Mouse (Mus musculus) testis, adult 2 months (tissue): ENCODE data around the gene Nepn. TPM values are rescaled to one million over a fixed set of nuclear protein-coding genes. Genes with fewer than 3 reads are reported as not detected.
A peak's percentile ranks its signal among the peaks of the same experiment; 100 is the strongest.

ENCODE experiments used
- H3K27ac ChIP-seq: fragments of 200-500 bp; 2 replicates; pipeline ENCODE4 v1.5.1; 2012; ENCODE audit warnings: low read depth, low read length; ENCODE audit not compliant: control insufficient read depth, insufficient read depth
- H3K27me3 ChIP-seq: fragments of 200-500 bp; 2 replicates; pipeline ENCODE4 v1.6.1; 2012; ENCODE audit warnings: mild to moderate bottlenecking, low read length, moderate library complexity; ENCODE audit not compliant: control insufficient read depth, insufficient read depth
- H3K36me3 ChIP-seq: fragments of 200-500 bp; 2 replicates; pipeline ENCODE4 v1.6.1; 2012; ENCODE audit warnings: mild to moderate bottlenecking, low read length; ENCODE audit not compliant: control insufficient read depth, insufficient read depth
- H3K4me1 ChIP-seq: fragments of 200-500 bp; 2 replicates; pipeline ENCODE4 v1.6.1; 2012; ENCODE audit warnings: low read length; ENCODE audit not compliant: control insufficient read depth, insufficient read depth
- H3K4me3 ChIP-seq: fragments of 200-500 bp; 2 replicates; pipeline ENCODE4 v1.5.1; 2012; ENCODE audit warnings: low read depth, mild to moderate bottlenecking, low read length, moderate library complexity, mixed read lengths; ENCODE audit not compliant: control insufficient read depth
- CTCF ChIP-seq: fragments of 200-500 bp; IDR thresholded peaks from 2 replicates; pipeline ENCODE4 v1.5.1; 2012; ENCODE audit warnings: low read depth, mild to moderate bottlenecking, inconsistent platforms, low read length, moderate library complexity; ENCODE audit not compliant: control insufficient read depth, insufficient read depth, insufficient replicate concordance
- POLR2A ChIP-seq: fragments of 200-500 bp; IDR thresholded peaks from 2 replicates; pipeline ENCODE4 v1.6.1; 2012; ENCODE audit warnings: low read depth, mild to moderate bottlenecking, inconsistent platforms, low read length, moderate library complexity; ENCODE audit not compliant: control insufficient read depth
- polyA plus RNA-seq: library from polyadenylated mRNA; depleted of rRNA; stranded (reverse); fragments of >200 nt; gene quantifications from 2 replicates; pipeline ENCODE4 v1.2.3, GENCODE M21; 2012

Nepn gene
- polyA plus RNA-seq, 1 experiment: not detected

GRCm38 (mm10) chr10:52383522-52383921 is 5.2 kb upstream of the Nepn start:
- H3K4me1 ChIP-seq: peaks cover 2% of the 10 kb centered on the region; the same call in 1 of the 2 replicates
- no peak overlapping the region for H3K27ac ChIP-seq
- TF ChIP-seq POLR2A: no peak
- no peak for TF ChIP-seq CTCF
- H3K27me3 ChIP-seq: no peaks in the 10 kb centered on the region
- no peaks in the 10 kb centered on the region for H3K36me3 ChIP-seq
- H3K4me3 ChIP-seq: no peak overlapping the region

GRCm38 (mm10) chr10:52384823-52385610 is 3.8 kb upstream of the Nepn start:
- no peak overlapping the region for H3K4me3 ChIP-seq
- no peak overlapping the region for H3K27ac ChIP-seq
- TF ChIP-seq POLR2A (no peak), CTCF (peak; percentile 8; the same call in 1 of the 2 replicates)
- peaks cover 2% of the 10 kb centered on the region; the same call in 1 of the 2 replicates for H3K4me1 ChIP-seq
- H3K36me3 ChIP-seq: no peaks in the 10 kb centered on the region
- H3K27me3 ChIP-seq: no peaks in the 10 kb centered on the region

GRCm38 (mm10) chr10:52387192-52387591 is 1.6 kb upstream of the Nepn start:
- H3K27ac ChIP-seq: no peak overlapping the region
- no peaks in the 10 kb centered on the region; the same call in 1 of the 2 replicates for H3K4me1 ChIP-seq
- no peak for TF ChIP-seq CTCF
- no peak for TF ChIP-seq POLR2A
- H3K4me3 ChIP-seq: no peak overlapping the region
- H3K36me3 ChIP-seq: no peaks in the 10 kb centered on the region
- no peaks in the 10 kb centered on the region for H3K27me3 ChIP-seq

GRCm38 (mm10) chr10:52389438-52389837 is 666 bp downstream of the Nepn start:
- H3K27me3 ChIP-seq: no peaks in the 10 kb centered on the region
- H3K4me1 ChIP-seq: no peaks in the 10 kb centered on the region
- no peak overlapping the region for H3K27ac ChIP-seq
- TF ChIP-seq CTCF (no peak), POLR2A (no peak)
- no peak overlapping the region for H3K4me3 ChIP-seq
- H3K36me3 ChIP-seq: no peaks in the 10 kb centered on the region

- Histone ChIP-seq H3K4me3 (no peak overlapping the region), H3K27ac (no peak overlapping the region), H3K36me3 (no peaks in the 10 kb centered on the region), H3K27me3 (no peaks in the 10 kb centered on the region), H3K4me1 (no peaks in the 10 kb centered on the region)
- TF ChIP-seq POLR2A (no peak), CTCF (no peak)
Measured at GRCm38 (mm10) chr10:52391208-52391607, 2.4 kb downstream of the Nepn start.

- H3K4me1 ChIP-seq: no peaks in the 10 kb centered on the region
- H3K27ac ChIP-seq: no peak overlapping the region
- H3K4me3 ChIP-seq: no peak overlapping the region
- no peak for TF ChIP-seq POLR2A
- TF ChIP-seq CTCF: no peak
- no peaks in the 10 kb centered on the region for H3K27me3 ChIP-seq
- H3K36me3 ChIP-seq: no peaks in the 10 kb centered on the region
Measured at GRCm38 (mm10) chr10:52396647-52397046, 7.9 kb downstream of the Nepn start.

GRCm38 (mm10) chr10:52398715-52399114 is 9.9 kb downstream of the Nepn start:
- H3K4me1 ChIP-seq: peaks cover 1% of the 10 kb centered on the region
- no peak overlapping the region for H3K4me3 ChIP-seq
- no peaks in the 10 kb centered on the region for H3K36me3 ChIP-seq
- H3K27me3 ChIP-seq: no peaks in the 10 kb centered on the region
- TF ChIP-seq CTCF (no peak), POLR2A (no peak)
- no peak overlapping the region for H3K27ac ChIP-seq
